Comparison of ENCODE assay signal across 27 mouse cellular contexts in the genomic region with DNA sequence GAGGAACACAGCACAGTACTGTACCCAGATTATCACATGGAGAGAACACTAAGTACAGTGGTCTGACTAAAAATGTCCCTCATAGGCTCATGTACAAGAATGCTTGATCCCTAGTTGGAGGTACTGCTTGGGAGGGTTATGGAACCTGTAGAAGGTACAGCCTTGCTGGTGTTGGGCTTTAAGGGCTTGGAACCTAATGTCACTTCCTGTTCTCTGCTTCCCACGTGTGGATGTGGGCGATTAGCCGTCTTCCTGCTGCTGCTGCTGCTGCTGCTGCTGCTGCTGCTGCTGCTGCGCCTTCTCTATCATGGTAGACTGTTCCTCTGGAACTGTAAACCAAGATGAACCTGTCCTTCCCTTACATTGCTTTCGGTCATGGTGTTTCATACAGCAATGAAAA. TPM values are rescaled to one million over a fixed set of nuclear protein-coding genes. Genes with fewer than 3 reads are reported as not detected.
A peak's percentile ranks its signal among the peaks of the same experiment; 100 is the strongest.
DNase-seq lines count a peak whose midpoint lies in the region; ATAC-seq lines count a peak whose summit lies in the region.
"Had no signal": no experiment of that assay in that cellular context is flagged by ENCODE, and none has a peak within 500 bp of the region (broad histone marks: within the 10 kb centered on the region; RNA-seq: fewer than 3 reads in every experiment).

No protein-coding gene starts in this region.

- no peaks in the 10 kb centered on the region for H3K4me1 ChIP-seq in midbrain, embryonic 11.5 days (ENCODE audit: control insufficient read depth, insufficient read depth, low read length)
- H3K4me1 ChIP-seq in midbrain, embryonic 15.5 days = no peaks in the 10 kb centered on the region
- no peaks in the 10 kb centered on the region for H3K4me1 ChIP-seq in limb, embryonic 11.5 days (ENCODE audit: control insufficient read depth, insufficient read depth, low read length)
- no peaks in the 10 kb centered on the region for H3K4me1 ChIP-seq in hindbrain, embryonic 13.5 days (replicated peaks)
- H3K4me1 ChIP-seq: embryonic facial prominence, embryonic 15.5 days; forebrain, embryonic 10.5 days; heart, embryonic 15.5 days; hindbrain, embryonic 10.5 days; hindbrain, embryonic 15.5 days had no signal

- no peak overlapping the region for H3K4me3 ChIP-seq in midbrain, embryonic 11.5 days (ENCODE audit: low read depth, low read length)
- H3K4me3 ChIP-seq in midbrain, embryonic 15.5 days = no peak overlapping the region
- no peak overlapping the region for H3K4me3 ChIP-seq in limb, embryonic 11.5 days (ENCODE audit: low read depth, low read length)
- no peak overlapping the region for H3K4me3 ChIP-seq in hindbrain, embryonic 13.5 days
- H3K4me3 ChIP-seq: embryonic facial prominence, embryonic 15.5 days; erythroblast, embryonic 14.5 days; forebrain, embryonic 10.5 days; heart, adult 2 months; heart, embryonic 15.5 days; hindbrain, embryonic 10.5 days; hindbrain, embryonic 15.5 days had no signal

- no peak overlapping the region for H3K27ac ChIP-seq in midbrain, embryonic 11.5 days (ENCODE audit: low read depth, low read length)
- no peak overlapping the region for H3K27ac ChIP-seq in midbrain, embryonic 15.5 days
- no peak overlapping the region for H3K27ac ChIP-seq in limb, embryonic 11.5 days (replicated peaks; ENCODE audit: low read depth, low read length)
- H3K27ac ChIP-seq in hindbrain, embryonic 13.5 days = no peak overlapping the region
- H3K27ac ChIP-seq: embryonic facial prominence, embryonic 15.5 days; forebrain, embryonic 10.5 days; heart, adult 2 months; heart, embryonic 15.5 days; hindbrain, embryonic 10.5 days; hindbrain, embryonic 15.5 days had no signal

- peak; percentile 39 for DNase-seq in midbrain, embryonic 11.5 days (ENCODE audit: low spot score, missing footprints)
- DNase-seq in limb, embryonic 11.5 days (ENCODE audit: low spot score) = peak; percentile 20
- no peak for DNase-seq in spleen, postnatal 14 days (ENCODE audit: low spot score in 2 of 2)
- DNase-seq in retina, postnatal 1 day = no peak
- DNase-seq: adrenal gland, adult 2 months; adrenal gland, postnatal 36 days; cerebellum, adult 2 months; cerebellum, postnatal 10 days; embryo, embryonic 11 days; gastrocnemius, postnatal 36 days; heart, adult 2 months had no signal

- no peak overlapping the region for H3K9ac ChIP-seq in midbrain, embryonic 11.5 days (ENCODE audit: low read length)
- H3K9ac ChIP-seq in midbrain, embryonic 15.5 days = no peak overlapping the region
- no peak overlapping the region for H3K9ac ChIP-seq in limb, embryonic 11.5 days (ENCODE audit: low read length)
- no peak overlapping the region for H3K9ac ChIP-seq in hindbrain, embryonic 13.5 days
- H3K9ac ChIP-seq: embryonic facial prominence, embryonic 15.5 days; heart, embryonic 15.5 days; hindbrain, embryonic 15.5 days had no signal

- no peaks in the 10 kb centered on the region for H3K27me3 ChIP-seq in midbrain, embryonic 11.5 days (ENCODE audit: control insufficient read depth, insufficient read depth, low read length)
- no peaks in the 10 kb centered on the region for H3K27me3 ChIP-seq in midbrain, embryonic 15.5 days (replicated peaks)
- no peaks in the 10 kb centered on the region for H3K27me3 ChIP-seq in limb, embryonic 11.5 days (ENCODE audit: control insufficient read depth, insufficient read depth, low read length)
- H3K27me3 ChIP-seq in hindbrain, embryonic 13.5 days = no peaks in the 10 kb centered on the region
- H3K27me3 ChIP-seq: embryonic facial prominence, embryonic 15.5 days; heart, embryonic 15.5 days; hindbrain, embryonic 15.5 days had no signal

- H3K9me3 ChIP-seq in midbrain, embryonic 11.5 days (ENCODE audit: control insufficient read depth, low read length) = no peaks in the 10 kb centered on the region
- no peaks in the 10 kb centered on the region for H3K9me3 ChIP-seq in midbrain, embryonic 15.5 days
- H3K9me3 ChIP-seq in limb, embryonic 11.5 days (ENCODE audit: control insufficient read depth, low read length) = peaks cover 2% of the 10 kb centered on the region; the same call in 1 of the 2 replicates
- no peaks in the 10 kb centered on the region for H3K9me3 ChIP-seq in hindbrain, embryonic 13.5 days
- H3K9me3 ChIP-seq: embryonic facial prominence, embryonic 15.5 days; forebrain, embryonic 10.5 days; heart, embryonic 15.5 days; hindbrain, embryonic 10.5 days; hindbrain, embryonic 15.5 days had no signal

- 86% methylated on average over 5 of the region's 5 CpGs for WGBS in midbrain, embryonic 11.5 days
- WGBS in midbrain, embryonic 15.5 days = 84% methylated on average over 5 of the region's 5 CpGs
- WGBS in limb, embryonic 11.5 days = 64% methylated on average over 5 of the region's 5 CpGs
- 87% methylated on average over 5 of the region's 5 CpGs for WGBS in hindbrain, embryonic 13.5 days

- no peak overlapping the region for H3K4me2 ChIP-seq in midbrain, embryonic 11.5 days
- H3K4me2 ChIP-seq in midbrain, embryonic 15.5 days = no peak overlapping the region
- H3K4me2 ChIP-seq in limb, embryonic 11.5 days (ENCODE audit: low read depth, severe bottlenecking) = no peak overlapping the region
- no peak overlapping the region for H3K4me2 ChIP-seq in hindbrain, embryonic 13.5 days
- H3K4me2 ChIP-seq: embryonic facial prominence, embryonic 15.5 days; heart, embryonic 11.5 days; heart, embryonic 15.5 days; hindbrain, embryonic 15.5 days had no signal

- ATAC-seq in midbrain, embryonic 11.5 days (ENCODE audit: low FRiP score) = no peak
- ATAC-seq in midbrain, embryonic 15.5 days (replicated peaks) = no peak
- ATAC-seq in common myeloid progenitor, adult 5-6 weeks (replicated peaks; ENCODE audit: low read depth, poor library complexity, severe bottlenecking) = peak; percentile 53; the same call in 1 of the 2 replicates
- ATAC-seq in limb, embryonic 11.5 days (ENCODE audit: insufficient number of reproducible peaks, low FRiP score, low TSS enrichment, low read depth) = no peak
- ATAC-seq in hindbrain, embryonic 13.5 days (ENCODE audit: low FRiP score) = no peak
- ATAC-seq: forebrain, embryonic 14.5 days; Patski had no signal

- no peaks in the 10 kb centered on the region for H3K36me3 ChIP-seq in midbrain, embryonic 11.5 days (ENCODE audit: control insufficient read depth, insufficient read depth, low read length)
- no peaks in the 10 kb centered on the region for H3K36me3 ChIP-seq in midbrain, embryonic 15.5 days (replicated peaks)
- no peaks in the 10 kb centered on the region for H3K36me3 ChIP-seq in limb, embryonic 11.5 days (ENCODE audit: control insufficient read depth, insufficient read depth, low read length)
- no peaks in the 10 kb centered on the region for H3K36me3 ChIP-seq in hindbrain, embryonic 13.5 days
- H3K36me3 ChIP-seq: embryonic facial prominence, embryonic 15.5 days; forebrain, embryonic 10.5 days; heart, embryonic 15.5 days; hindbrain, embryonic 10.5 days; hindbrain, embryonic 15.5 days had no signal

RNA-seq across cellular contexts. Expression of gene Dusp23, which starts 9.2 kb away (rescaled TPM):
- 6.5 and 7.4 TPM in 2 replicates for polyA plus RNA-seq in midbrain, embryonic 11.5 days (2014; fragmentation: Nextera tagmentation; extraction: Ambion mirVana)
- polyA plus RNA-seq in midbrain, embryonic 15.5 days (2015; fragmentation: Nextera tagmentation; extraction: Ambion mirVana) = 6.4 and 6.8 TPM in 2 replicates
- total RNA-seq in common myeloid progenitor, adult 5-6 weeks (2017) = 0.82 and 2.6 TPM in 2 replicates
- polyA plus RNA-seq in limb, embryonic 11.5 days (2014; fragmentation: Nextera tagmentation; extraction: Ambion mirVana) = 13.1 and 13.8 TPM in 2 replicates
- 8.9 and 11.0 TPM in 2 replicates for polyA plus RNA-seq in hindbrain, embryonic 13.5 days (2015; fragmentation: Nextera tagmentation; extraction: Ambion mirVana)
- polyA plus RNA-seq: erythroblast, embryonic 14.5 days had no signal

RNA-seq across cellular contexts. Expression of gene Fcrl6, which starts 21.2 kb away (rescaled TPM):
- 0.12 and 0.20 TPM in 2 replicates for polyA plus RNA-seq in midbrain, embryonic 11.5 days (2014; fragmentation: Nextera tagmentation; extraction: Ambion mirVana)
- 0.17 and 0.19 TPM in 2 replicates for polyA plus RNA-seq in midbrain, embryonic 15.5 days (2015; fragmentation: Nextera tagmentation; extraction: Ambion mirVana)
- not detected in 2 replicates for total RNA-seq in common myeloid progenitor, adult 5-6 weeks (2017)
- 1.1 and 1.7 TPM in 2 replicates for polyA plus RNA-seq in limb, embryonic 11.5 days (2014; fragmentation: Nextera tagmentation; extraction: Ambion mirVana)
- not detected in 2 replicates for polyA plus RNA-seq in hindbrain, embryonic 13.5 days (2015; fragmentation: Nextera tagmentation; extraction: Ambion mirVana)
- total RNA-seq: adrenal gland, adult 2 months; adrenal gland, postnatal 36 days; gastrocnemius, adult 8-10 months; gastrocnemius, postnatal 36 days; heart, adult 2 months; heart, postnatal 25 days; MEL had no signal
- polyA plus RNA-seq: adrenal gland, adult 2 months; erythroblast, embryonic 14.5 days; forebrain, embryonic 14.5 days; heart, adult 2 months; heart, embryonic 11.5 days; heart, embryonic 15.5 days; hindbrain, embryonic 10.5 days; Patski had no signal

RNA-seq across cellular contexts. Expression of gene Slamf8, which starts 33.2 kb away (rescaled TPM):
- not detected in 2 replicates for polyA plus RNA-seq in midbrain, embryonic 11.5 days (2014; fragmentation: Nextera tagmentation; extraction: Ambion mirVana)
- not detected in 2 replicates for polyA plus RNA-seq in midbrain, embryonic 15.5 days (2015; fragmentation: Nextera tagmentation; extraction: Ambion mirVana)
- 0.44 TPM in 1 of 2 replicates, not detected in the other for total RNA-seq in common myeloid progenitor, adult 5-6 weeks (2017)
- polyA plus RNA-seq in limb, embryonic 11.5 days (2014; fragmentation: Nextera tagmentation; extraction: Ambion mirVana) = 0.08 and 0.18 TPM in 2 replicates
- polyA plus RNA-seq in hindbrain, embryonic 13.5 days (2015; fragmentation: Nextera tagmentation; extraction: Ambion mirVana) = not detected in 2 replicates
- total RNA-seq: gastrocnemius, adult 8-10 months; gastrocnemius, postnatal 36 days; MEL had no signal
- polyA plus RNA-seq: embryonic facial prominence, embryonic 11.5 days; embryonic facial prominence, embryonic 15.5 days; erythroblast, embryonic 14.5 days; forebrain, embryonic 10.5 days; forebrain, embryonic 14.5 days; heart, embryonic 11.5 days; heart, embryonic 15.5 days; hindbrain, embryonic 10.5 days; hindbrain, embryonic 15.5 days; Patski had no signal

Comparison
In these comparisons a context has a peak if more than half of its experiments do, and no peak if none do; other contexts are left out.
1. DNase-seq: peak in midbrain, embryonic 11.5 days (single experiment) and limb, embryonic 11.5 days (single experiment); none in spleen, postnatal 14 days (0 of 2) and retina, postnatal 1 day (single experiment).